8 mouse cellular contexts compared by ENCODE assay signal in genomic region chr8:110266741-110267140, GRCm38 (mm10). TPM values are rescaled to one million over a fixed set of nuclear protein-coding genes. Genes with fewer than 3 reads are reported as not detected.
A peak's percentile ranks its signal among the peaks of the same experiment; 100 is the strongest.
DNase-seq lines count a peak whose midpoint lies in the region; ATAC-seq and TF ChIP-seq lines count a peak whose summit lies in the region.

Gene Hydin, plus strand, starts transcription at chr8:110266977.

- 1% methylated on average over 15 of the region's 15 CpGs for WGBS in hindbrain, embryonic 10.5 days
- 1% methylated on average over 15 of the region's 15 CpGs for WGBS in liver, embryonic 16.5 days (ENCODE audit: insufficient replicate concordance)

- TF ChIP-seq CTCF in layer of hippocampus, adult 2 months (conservative IDR thresholded peaks at IDR 0.05): no peak

- peak within 1 kb of the TSS; percentile 57 for H3K4me3 ChIP-seq in hindbrain, embryonic 10.5 days
- H3K4me3 ChIP-seq in layer of hippocampus, adult 2 months: peak within 1 kb of the TSS; percentile 48
- peak within 1 kb of the TSS; percentile 23; the same call in 1 of the 2 replicates for H3K4me3 ChIP-seq in liver, embryonic 16.5 days (ENCODE audit: low read depth, low read length)

- ATAC-seq in liver, embryonic 16.5 days (ENCODE audit: low read depth): peak; percentile 47; the same call in 1 of the 2 replicates
- no peak for ATAC-seq in activated CD4-positive, CD25-positive, alpha-beta regulatory T cell, adult 4 months

- peak within 1 kb of the TSS; percentile 73 for H3K27ac ChIP-seq in hindbrain, embryonic 10.5 days
- H3K27ac ChIP-seq in layer of hippocampus, adult 2 months: no peak within 1 kb of the TSS
- no peak within 1 kb of the TSS for H3K27ac ChIP-seq in liver, embryonic 16.5 days (ENCODE audit: low read length)

- H3K9ac ChIP-seq in liver, embryonic 16.5 days (ENCODE audit: low read depth, low read length): no peak within 1 kb of the TSS

- H3K4me2 ChIP-seq in liver, embryonic 16.5 days (ENCODE audit: low read depth, low read length): peak within 1 kb of the TSS; percentile 2

- H3K36me3 ChIP-seq in hindbrain, embryonic 10.5 days: no peaks in the 10 kb centered on the region
- H3K36me3 ChIP-seq in liver, embryonic 16.5 days (ENCODE audit: control insufficient read depth, insufficient read depth): no peaks in the 10 kb centered on the region

- peak; percentile 3 for DNase-seq in urinary bladder, postnatal 25 days (ENCODE audit: low spot score)
- no peak for DNase-seq in urinary bladder, adult 18-20 months (ENCODE audit: low spot score in 2 of 2)
- DNase-seq in embryo, embryonic 9.5 days (ENCODE audit: extremely low spot score): peak; percentile 92
- DNase-seq in hindbrain, embryonic 10.5 days (ENCODE audit: low spot score): peak; percentile 93
- peak; percentile 80 for DNase-seq in layer of hippocampus, adult 2 months (ENCODE audit: low spot score in 2 of 2)
- peak; percentile 37 for DNase-seq in ovary, postnatal 10 days (ENCODE audit: low spot score)

- no peaks in the 10 kb centered on the region for H3K9me3 ChIP-seq in hindbrain, embryonic 10.5 days
- H3K9me3 ChIP-seq in liver, embryonic 16.5 days (replicated peaks; ENCODE audit: control insufficient read depth, low read length): no peaks in the 10 kb centered on the region

- H3K27me3 ChIP-seq in hindbrain, embryonic 10.5 days (ENCODE audit: insufficient read depth, poor library complexity, severe bottlenecking): 0 out of 2 replicates have a peak, but pooled peaks cover 3% of the 10 kb centered on the region
- H3K27me3 ChIP-seq in liver, embryonic 16.5 days (ENCODE audit: control insufficient read depth, insufficient read depth, low read depth, low read length): no peaks in the 10 kb centered on the region

- H3K4me1 ChIP-seq in hindbrain, embryonic 10.5 days (replicated peaks): peaks cover 18% of the 10 kb centered on the region
- no peaks in the 10 kb centered on the region for H3K4me1 ChIP-seq in liver, embryonic 16.5 days (ENCODE audit: control insufficient read depth, low read depth, low read length)

RNA-seq across cellular contexts. Expression of gene Hydin, which starts in this region (rescaled TPM):
- polyA plus RNA-seq in hindbrain, embryonic 10.5 days (2016; fragmentation: Nextera tagmentation; extraction: Ambion mirVana): 0.29 and 0.52 TPM in 2 replicates
- under 1 TPM; 0.42 to 0.67 TPM for total RNA-seq in layer of hippocampus, adult 2 months (2021)
- 0.11 and 0.13 TPM in 2 replicates for polyA plus RNA-seq in liver, embryonic 16.5 days (2015; fragmentation: Nextera tagmentation; extraction: Ambion mirVana)
- under 1 TPM in 1 of 2 experiments, not detected in 1; 0.44 TPM for polyA plus RNA-seq in activated CD4-positive, CD25-positive, alpha-beta regulatory T cell, adult 4 months (2017; shearing (Covaris generic))

Comparison
In these comparisons a context has a peak if more than half of its experiments do, and no peak if none do; other contexts are left out.
1. DNase-seq: peak in urinary bladder, postnatal 25 days (single experiment), embryo, embryonic 9.5 days (single experiment) and ovary, postnatal 10 days (single experiment); none in urinary bladder, adult 18-20 months (0 of 2).
2. Peak in DNase-seq, H3K4me3 ChIP-seq and H3K27ac ChIP-seq in hindbrain, embryonic 10.5 days; RNA of the gene not detected or under 1 TPM.
3. Peak in DNase-seq and H3K4me3 ChIP-seq in layer of hippocampus, adult 2 months; RNA of the gene not detected or under 1 TPM.
4. Peak in ATAC-seq, H3K4me3 ChIP-seq and H3K4me2 ChIP-seq in liver, embryonic 16.5 days; RNA of the gene not detected or under 1 TPM.
5. Peak in every context shown above with its lines, with median percentiles within 50 percentile points of each other: H3K4me3 ChIP-seq.